Mouse (Mus musculus): ENCODE data around the gene Atf7. TPM values are rescaled to one million over a fixed set of nuclear protein-coding genes. Genes with fewer than 3 reads are reported as not detected.
"Not testable (repeated sequence)": the region's sequence is repeated elsewhere in the genome, so short reads cannot be mapped to it uniquely, and the experiment has no call there.

Atf7 gene
- polyA plus RNA-seq, 1 experiment from 2014 or later, result 24.9 TPM

DNA sequence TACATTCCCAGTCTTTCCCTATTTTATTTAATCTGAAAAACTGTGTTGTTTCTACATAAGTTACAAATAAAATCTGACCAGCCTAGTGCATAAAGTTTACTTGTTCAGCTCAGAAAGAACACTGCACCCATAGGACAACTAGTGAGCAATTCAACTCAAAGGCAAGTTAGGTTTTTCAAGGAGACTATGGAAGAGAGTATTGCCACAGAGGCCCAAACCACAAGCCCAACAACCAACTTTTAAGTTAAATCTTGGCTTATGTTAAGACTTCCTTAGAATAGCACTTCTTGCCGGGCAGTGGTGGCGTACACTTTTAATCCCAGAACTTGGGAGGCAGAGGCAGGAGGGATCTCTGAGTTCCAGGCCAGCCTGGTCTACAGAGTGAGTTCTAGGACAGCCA is 9.1 kb downstream of the Atf7 start:
- WGBS, result 95% methylated on average over 2 of the region's 2 CpGs

DNA sequence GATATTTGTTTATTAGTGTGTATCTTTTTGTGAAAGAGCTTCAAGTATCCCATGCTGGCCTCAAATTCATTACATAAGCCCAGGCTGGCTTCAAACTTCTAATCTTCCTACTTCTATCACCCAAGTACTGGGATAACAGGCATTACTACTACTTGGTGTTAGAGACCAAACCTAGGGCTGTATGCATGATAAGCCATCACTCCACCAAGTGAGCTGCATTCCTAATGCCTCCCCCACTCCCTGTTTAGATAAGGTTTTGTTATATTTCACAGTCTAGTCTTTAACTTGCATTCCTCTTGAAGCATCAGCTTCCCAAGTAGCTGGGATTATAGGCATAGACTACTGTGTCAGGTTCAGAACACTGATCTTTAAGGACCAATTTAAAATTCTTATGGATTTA is 11.0 kb downstream of the Atf7 start:
- no peaks in the 10 kb centered on the region for H3K36me3 ChIP-seq (ENCODE audit: insufficient read depth, low read length)
- no peak for TF ChIP-seq CTCF (IDR thresholded peaks at IDR 0.05; ENCODE audit: low read depth)
- H3K4me1 ChIP-seq (replicated peaks; ENCODE audit: insufficient read depth, low read length), result no peaks in the 10 kb centered on the region
- H3K4me3 ChIP-seq (replicated peaks; ENCODE audit: low read depth, low read length), result no peak overlapping the region
- no peaks in the 10 kb centered on the region for H3K9me3 ChIP-seq (replicated peaks; ENCODE audit: low read length)
- no peak overlapping the region for H3K4me2 ChIP-seq (ENCODE audit: low read length)
- no peaks in the 10 kb centered on the region for H3K27me3 ChIP-seq (ENCODE audit: insufficient read depth, low read length)
- ATAC-seq (replicated peaks; ENCODE audit: low FRiP score, low read depth), result no peak
- no peak overlapping the region for H3K9ac ChIP-seq (ENCODE audit: low read depth, low read length)
- H3K27ac ChIP-seq, result no peak overlapping the region
- DNase-seq (ENCODE audit: low spot score), result no peak

More for the DNA sequence above, 9.1 kb downstream of the Atf7 start:
- Histone ChIP-seq H3K9ac (ENCODE audit: low read depth, low read length) (no peak overlapping the region), H3K36me3 (ENCODE audit: insufficient read depth, low read length) (0 out of 2 replicates have a peak, but pooled peaks cover 3% of the 10 kb centered on the region), H3K4me3 (replicated peaks; ENCODE audit: low read depth, low read length) (no peak overlapping the region), H3K4me2 (ENCODE audit: low read length) (no peak overlapping the region), H3K9me3 (replicated peaks; ENCODE audit: low read length) (no peaks in the 10 kb centered on the region), H3K27me3 (ENCODE audit: insufficient read depth, low read length) (no peaks in the 10 kb centered on the region), H3K27ac (no peak overlapping the region), H3K4me1 (replicated peaks; ENCODE audit: insufficient read depth, low read length) (no peaks in the 10 kb centered on the region)
- ATAC-seq (replicated peaks; ENCODE audit: low FRiP score, low read depth) (no peak), DNase-seq (ENCODE audit: low spot score) (no peak)
- no peak for TF ChIP-seq CTCF (IDR thresholded peaks at IDR 0.05; ENCODE audit: low read depth)

DNA sequence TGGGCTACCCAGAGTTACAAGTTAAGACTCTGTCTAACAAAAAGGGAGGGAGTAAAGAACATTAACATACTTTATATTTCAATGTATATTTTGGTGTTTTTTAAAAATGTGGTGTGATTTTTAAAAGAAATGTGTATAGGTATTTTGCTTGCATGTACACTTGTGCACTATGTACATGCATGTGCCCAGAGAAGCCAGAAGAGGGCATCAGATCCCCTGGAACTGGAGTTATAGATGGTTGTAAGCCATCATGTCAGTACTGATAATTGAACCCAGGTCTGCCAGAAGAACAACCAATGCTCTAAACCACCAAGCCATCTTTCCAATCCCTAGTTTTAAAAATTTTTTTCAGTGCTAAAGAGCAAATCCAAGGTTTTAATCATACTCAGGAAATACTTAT is 12.3 kb downstream of the Atf7 start:
- Histone ChIP-seq H3K4me3 (replicated peaks; ENCODE audit: low read depth, low read length) (no peak overlapping the region), H3K9me3 (replicated peaks; ENCODE audit: low read length) (no peaks in the 10 kb centered on the region), H3K27ac (no peak overlapping the region), H3K27me3 (ENCODE audit: insufficient read depth, low read length) (no peaks in the 10 kb centered on the region), H3K4me2 (ENCODE audit: low read length) (no peak overlapping the region), H3K36me3 (ENCODE audit: insufficient read depth, low read length) (no peaks in the 10 kb centered on the region), H3K9ac (ENCODE audit: low read depth, low read length) (no peak overlapping the region), H3K4me1 (replicated peaks; ENCODE audit: insufficient read depth, low read length) (no peaks in the 10 kb centered on the region)
- no peak for DNase-seq (ENCODE audit: low spot score)
- ATAC-seq (replicated peaks; ENCODE audit: low FRiP score, low read depth), result no peak
- TF ChIP-seq CTCF (IDR thresholded peaks at IDR 0.05; ENCODE audit: low read depth), result peak; percentile 50

DNA sequence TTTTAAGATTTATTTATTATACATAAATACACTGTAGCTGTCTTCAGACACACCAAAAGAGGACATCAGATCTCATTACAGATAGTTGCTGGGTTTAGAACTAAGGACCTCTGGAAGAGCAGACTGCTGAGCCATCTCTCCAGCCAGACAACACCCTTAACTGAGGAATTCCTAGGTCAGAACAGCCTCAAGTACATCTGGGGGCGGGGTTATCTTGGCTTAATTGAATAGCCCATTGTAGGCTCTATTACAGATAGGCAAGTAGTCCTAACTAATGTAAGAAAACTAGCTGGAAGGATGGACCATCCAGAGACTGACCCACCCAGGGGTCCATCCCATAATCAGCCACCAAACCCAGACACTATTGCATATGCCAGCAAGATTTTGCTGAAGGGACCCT is 16.7 kb downstream of the Atf7 start:
- not testable (repeated sequence) for H3K27ac ChIP-seq; H3K4me2 ChIP-seq (ENCODE audit: low read length); H3K9me3 ChIP-seq (replicated peaks; ENCODE audit: low read length); H3K27me3 ChIP-seq (ENCODE audit: insufficient read depth, low read length); H3K4me3 ChIP-seq (replicated peaks; ENCODE audit: low read depth, low read length); H3K36me3 ChIP-seq (ENCODE audit: insufficient read depth, low read length); ATAC-seq (replicated peaks; ENCODE audit: low FRiP score, low read depth); H3K9ac ChIP-seq (ENCODE audit: low read depth, low read length); DNase-seq (ENCODE audit: low spot score); H3K4me1 ChIP-seq (replicated peaks; ENCODE audit: insufficient read depth, low read length)
- WGBS, result 70% methylated on average over 1 of the region's 1 CpGs

DNA sequence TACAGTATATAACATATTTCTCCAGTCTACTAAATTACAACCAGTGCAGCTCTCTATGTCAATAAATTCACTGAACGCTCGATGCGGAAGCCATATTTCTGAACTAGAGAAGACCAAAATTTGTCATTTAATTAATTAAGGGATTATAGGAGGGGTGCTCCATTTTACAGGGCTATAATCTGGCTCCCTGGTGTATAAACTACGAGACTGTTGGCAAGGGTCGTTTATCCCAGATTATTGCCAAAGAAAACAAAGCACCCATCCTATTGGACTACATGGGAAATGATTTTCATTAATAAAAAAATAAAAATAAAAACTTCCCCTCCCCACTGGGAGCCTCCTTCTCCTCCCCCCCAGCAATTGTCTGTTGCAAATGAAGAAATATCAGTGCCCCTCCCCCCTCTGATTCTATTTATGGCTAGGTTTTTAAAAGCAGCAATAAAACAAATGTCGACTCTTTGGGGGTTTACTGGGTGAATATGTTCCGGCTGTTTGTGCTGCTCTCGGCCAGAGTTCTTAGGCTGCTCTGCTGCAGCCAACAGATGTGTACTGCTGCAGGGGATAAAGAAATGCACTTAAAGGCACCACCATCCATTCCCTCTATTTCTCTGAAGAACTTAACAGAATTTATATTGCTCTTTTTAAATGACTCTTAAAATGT is 31.1 kb downstream of the Atf7 start:
- Histone ChIP-seq H3K27me3 (ENCODE audit: insufficient read depth, low read length) (no peaks in the 10 kb centered on the region), H3K27ac (no peak overlapping the region), H3K36me3 (ENCODE audit: insufficient read depth, low read length) (0 out of 2 replicates have a peak, but pooled peaks cover 4% of the 10 kb centered on the region), H3K9me3 (replicated peaks; ENCODE audit: low read length) (no peaks in the 10 kb centered on the region), H3K9ac (ENCODE audit: low read depth, low read length) (no peak overlapping the region), H3K4me1 (replicated peaks; ENCODE audit: insufficient read depth, low read length) (peaks cover 5% of the 10 kb centered on the region; the same call in 1 of the 2 replicates), H3K4me3 (replicated peaks; ENCODE audit: low read depth, low read length) (no peak overlapping the region), H3K4me2 (ENCODE audit: low read length) (peak overlapping the region; percentile 37; the same call in 1 of the 2 replicates)
- DNase-seq (ENCODE audit: low spot score), result peak; percentile 91
- no peak for TF ChIP-seq CTCF (IDR thresholded peaks at IDR 0.05; ENCODE audit: low read depth)
- ATAC-seq (replicated peaks; ENCODE audit: low FRiP score, low read depth), result no peak; the same call in 1 of the 2 replicates
- WGBS, result 24% methylated on average over 8 of the region's 8 CpGs

DNA sequence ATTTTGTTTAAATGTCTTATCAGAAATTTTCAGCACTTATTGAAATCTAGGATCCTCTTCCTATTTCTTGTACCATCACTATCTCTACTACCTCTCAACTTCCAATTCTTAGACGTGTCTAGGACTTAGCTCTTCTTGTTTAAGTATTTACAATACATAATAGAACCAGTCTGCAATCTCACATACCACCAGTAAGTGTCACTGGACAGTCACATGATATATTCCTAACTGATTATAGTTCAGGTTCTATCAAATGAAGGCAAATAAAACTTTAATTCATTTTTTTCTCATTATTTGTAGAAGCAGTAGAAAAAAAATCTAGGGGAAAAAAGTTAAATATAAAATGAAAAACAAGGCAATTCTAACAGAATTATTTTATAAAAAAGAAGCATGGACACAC is 32.6 kb downstream of the Atf7 start:
- no peaks in the 10 kb centered on the region for H3K27me3 ChIP-seq (ENCODE audit: insufficient read depth, low read length)
- no peak overlapping the region for H3K4me3 ChIP-seq (replicated peaks; ENCODE audit: low read depth, low read length)
- peak; percentile 66 for TF ChIP-seq CTCF (IDR thresholded peaks at IDR 0.05; ENCODE audit: low read depth)
- H3K4me2 ChIP-seq (ENCODE audit: low read length), result no peak overlapping the region
- no peak overlapping the region for H3K27ac ChIP-seq
- DNase-seq (ENCODE audit: low spot score) (peak; percentile 77), ATAC-seq (replicated peaks; ENCODE audit: low FRiP score, low read depth) (no peak)
- 0 out of 2 replicates have a peak, but pooled peaks cover 4% of the 10 kb centered on the region for H3K36me3 ChIP-seq (ENCODE audit: insufficient read depth, low read length)
- H3K9me3 ChIP-seq (replicated peaks; ENCODE audit: low read length), result no peaks in the 10 kb centered on the region
- WGBS, result 40% methylated on average over 1 of the region's 1 CpGs
- H3K9ac ChIP-seq (ENCODE audit: low read depth, low read length), result no peak overlapping the region
- peaks cover 5% of the 10 kb centered on the region; the same call in 1 of the 2 replicates for H3K4me1 ChIP-seq (replicated peaks; ENCODE audit: insufficient read depth, low read length)

All from kidney, postnatal 0 days (tissue).